Mouse (Mus musculus): ENCODE measurements at regions not wholly inside any gene's neighbourhood (a gene's known extent, or its start where the extent isn't known, plus 50 kb on each side); places are given as distances from the start of the nearest gene placed in this dataset.

GRCm38 (mm10) chr2:108145694-108146093, 855.3 kb downstream of the Kcna4 start:
- TF ChIP-seq CTCF (IDR thresholded peaks at IDR 0.05; ENCODE audit: low read depth) (no peak), EP300 (IDR thresholded peaks at IDR 0.05; ENCODE audit: low read depth) (no peak)

Data from heart, postnatal 0 days (tissue).